Mouse (Mus musculus) gastrocnemius, adult 18-20 months (tissue): ENCODE results near the gene Zic1. TPM values are rescaled to one million over a fixed set of nuclear protein-coding genes. Genes with fewer than 3 reads are reported as not detected.

Source experiments
- DNase-seq: peaks from one replicate; pipeline ENCODE4 v3.0.0; 2021; ENCODE audit warnings: low spot score
- total RNA-seq, 2 experiments: library from RNA; stranded (reverse); gene quantifications; 2 replicates each; pipeline ENCODE4 v1.2.3; 2021

The Zic1 gene
- total RNA-seq, 2 experiments from 2014 or later: 1.8 to 3.3 TPM

DNA sequence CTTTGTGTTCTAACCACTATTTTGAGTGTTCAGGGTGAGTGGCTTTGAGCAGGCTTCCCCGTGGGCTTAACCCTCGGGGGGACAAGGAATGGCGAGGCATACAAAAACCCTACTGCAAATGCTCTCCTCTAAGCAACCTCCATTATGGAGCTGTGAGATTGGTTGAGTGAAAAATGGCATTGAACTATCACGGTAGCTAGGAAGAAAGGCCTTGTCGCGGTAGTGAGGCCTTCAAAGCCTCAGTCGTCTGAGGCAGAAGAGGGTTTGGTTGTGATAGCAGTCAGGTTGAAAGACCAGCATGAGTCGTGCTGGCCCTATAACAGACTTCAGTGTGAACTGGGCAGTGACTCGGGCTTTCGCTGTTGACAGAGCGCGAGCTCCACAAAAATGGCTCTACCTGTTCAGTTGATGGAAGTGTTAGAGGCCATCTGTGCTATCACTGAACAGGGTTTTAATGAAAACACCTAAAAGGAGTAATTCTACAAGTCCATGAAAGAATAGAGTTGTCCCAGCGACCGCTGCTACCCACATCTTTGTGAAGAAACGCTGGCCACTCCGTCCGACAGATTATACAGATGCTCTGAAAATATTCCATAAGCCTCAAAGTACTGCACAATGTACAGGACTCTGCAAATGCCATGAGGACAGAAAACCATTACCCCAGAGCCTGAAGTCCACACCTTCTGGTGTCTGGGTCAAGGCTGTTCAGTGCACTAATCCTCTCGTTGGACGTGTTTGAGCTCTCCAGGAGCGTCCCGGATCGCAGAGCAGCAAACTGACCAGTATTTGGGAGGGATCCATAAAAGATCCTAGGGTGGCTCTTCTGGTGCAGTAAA, 11.0 kb downstream of the Zic1 start:
- DNase-seq: no peak

DNA sequence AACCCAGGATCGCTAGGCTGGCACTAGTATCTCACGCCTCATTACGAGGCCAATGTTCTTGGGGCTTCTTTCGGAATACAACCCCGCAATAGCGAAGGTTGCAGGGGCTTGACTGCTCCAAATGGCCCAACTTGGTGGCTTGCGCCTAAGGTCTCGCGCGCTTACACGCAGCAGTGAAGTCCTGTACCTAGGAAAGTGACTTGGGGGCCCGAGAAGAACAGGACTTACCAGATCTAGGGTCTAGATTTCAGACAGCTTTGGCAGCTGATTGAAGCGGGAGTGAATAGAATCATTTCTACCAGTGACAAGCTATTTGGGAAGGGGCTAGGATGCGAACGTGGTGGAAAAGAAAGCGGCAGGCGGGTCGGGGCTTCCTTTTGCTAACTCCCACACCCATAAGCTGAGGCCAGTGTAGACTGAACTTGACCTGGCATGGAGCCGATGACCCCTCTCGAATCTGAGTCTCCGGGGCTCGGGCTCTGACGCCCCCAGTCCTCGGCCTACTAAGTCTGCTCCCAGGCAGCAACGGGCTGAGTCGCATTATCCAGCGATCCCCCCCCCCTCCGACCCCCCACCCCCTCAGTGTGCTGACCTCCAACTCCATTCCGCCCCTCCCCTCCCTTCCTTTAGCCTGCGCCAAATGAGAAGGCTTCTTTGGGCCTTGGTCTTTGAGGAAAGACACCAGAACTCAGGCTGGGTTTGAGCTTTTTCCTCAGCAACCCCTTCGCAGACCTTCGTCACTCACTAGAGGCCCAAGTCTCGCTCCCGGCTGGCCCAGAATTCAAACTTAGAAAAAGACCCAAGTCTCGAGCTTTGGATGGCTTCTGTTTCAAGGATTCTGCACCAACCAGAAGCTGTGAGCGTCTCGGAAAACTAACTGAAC, 11.8 kb downstream of the Zic1 start:
- no peak for DNase-seq

DNA sequence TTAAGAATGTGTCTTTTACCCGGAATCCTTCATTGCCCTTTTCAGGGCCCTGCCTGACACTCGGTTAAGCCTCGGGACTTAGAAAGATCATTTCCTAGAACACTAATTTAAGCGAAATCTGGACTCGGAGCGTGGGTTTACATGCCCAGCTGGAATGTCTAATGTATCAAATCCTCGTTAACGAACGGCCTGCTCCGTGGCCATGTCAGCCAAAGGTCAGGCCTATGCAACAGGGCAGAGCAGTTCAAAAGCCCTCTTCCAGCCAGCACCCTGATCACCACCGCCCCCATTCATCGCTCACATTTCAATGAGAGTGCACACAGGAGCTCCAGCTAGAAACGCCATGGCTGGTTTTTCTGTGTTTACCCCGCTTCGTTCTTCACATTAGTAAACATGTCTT, 12.8 kb downstream of the Zic1 start:
- no peak for DNase-seq

DNA sequence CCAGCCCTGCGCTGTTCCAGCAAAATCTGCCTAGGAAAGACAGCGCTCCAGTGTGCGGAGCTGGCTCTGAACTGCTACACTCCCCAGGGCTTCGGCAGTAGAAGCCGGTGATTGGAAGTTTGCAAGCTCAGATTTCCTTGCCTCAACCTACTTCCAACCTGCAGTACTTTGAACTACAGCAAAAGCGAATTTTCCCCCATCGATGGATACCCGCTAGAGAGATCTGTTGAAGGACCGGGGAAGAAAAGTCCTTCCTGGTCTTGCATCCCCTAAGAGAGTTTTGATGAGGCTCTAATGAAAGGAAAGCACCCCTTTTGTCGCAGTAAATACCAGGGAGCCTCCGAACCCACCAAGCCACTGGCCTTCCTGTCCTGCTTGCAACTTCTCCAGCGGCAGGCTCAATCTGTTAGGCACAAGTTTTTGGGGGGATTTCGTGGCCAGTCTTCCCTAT, 13.6 kb downstream of the Zic1 start:
- DNase-seq: no peak

DNA sequence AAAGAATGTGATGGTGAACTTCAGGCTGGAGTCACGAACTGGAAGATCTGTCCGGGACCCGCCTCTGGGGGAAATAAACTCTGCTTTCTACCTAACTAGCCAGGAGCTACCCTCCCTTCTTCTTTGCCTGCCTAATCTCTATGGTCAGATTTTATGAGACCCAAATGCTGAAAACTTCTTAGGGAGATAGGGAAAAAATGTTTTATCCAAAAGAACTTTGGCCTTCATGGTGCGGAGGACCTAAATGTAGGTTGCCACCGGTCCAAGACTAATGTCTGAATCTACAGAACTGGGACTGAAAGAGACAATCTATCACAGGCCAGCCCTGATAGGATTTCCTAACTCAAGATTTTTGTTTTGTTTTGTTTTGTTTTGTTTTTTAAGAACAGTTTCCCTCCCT, 14.2 kb downstream of the Zic1 start:
- no peak for DNase-seq

DNA sequence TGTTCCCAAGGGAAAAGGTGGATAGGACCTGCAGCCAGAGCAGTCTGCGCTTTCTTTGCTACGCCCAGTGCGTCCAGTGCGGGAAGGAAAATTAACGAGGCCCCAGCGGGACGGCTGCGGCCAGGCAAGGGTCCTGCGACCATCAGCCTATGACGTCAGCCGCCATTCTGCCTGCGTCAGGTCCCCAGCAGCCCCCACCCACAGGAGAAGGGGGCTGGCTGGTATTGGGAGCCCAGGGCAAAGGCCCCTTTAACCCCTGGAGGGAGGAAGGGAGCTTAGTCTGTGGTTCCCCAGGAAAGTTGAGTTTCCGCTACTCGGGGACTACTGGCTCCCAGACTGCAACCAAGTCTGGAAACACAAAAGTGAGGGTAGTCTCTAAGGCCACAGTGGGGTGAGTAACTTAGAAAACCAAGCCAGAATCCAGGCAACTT, 14.7 kb downstream of the Zic1 start:
- DNase-seq: no peak

DNA sequence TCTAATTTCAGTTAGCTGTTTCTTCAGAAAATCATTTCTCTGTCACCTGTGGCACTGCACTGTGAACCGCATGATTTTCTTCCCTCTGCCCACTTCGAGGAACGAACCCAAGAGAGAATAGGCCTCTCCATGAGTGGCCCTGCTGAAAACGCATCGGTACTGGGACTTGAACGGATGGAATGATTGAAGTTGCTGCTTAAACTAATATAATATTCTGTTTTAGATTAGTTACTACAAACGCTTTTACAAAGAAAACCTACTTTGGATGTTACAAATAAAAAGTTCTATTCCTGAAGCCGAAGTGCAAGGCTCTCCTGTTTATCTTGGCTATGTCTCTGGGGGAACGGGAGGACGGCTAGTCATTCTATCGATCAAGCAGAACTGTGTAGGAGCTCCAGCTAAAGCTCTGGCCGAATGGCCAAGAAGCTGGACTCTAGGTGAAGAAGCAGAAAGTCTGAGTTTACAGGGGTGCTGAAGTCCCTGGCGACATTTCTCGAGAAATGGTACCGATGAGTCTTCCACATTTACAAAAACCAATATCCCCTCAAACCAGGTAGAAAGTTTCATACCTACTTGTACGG, 15.3 kb downstream of the Zic1 start:
- DNase-seq: no peak

DNA sequence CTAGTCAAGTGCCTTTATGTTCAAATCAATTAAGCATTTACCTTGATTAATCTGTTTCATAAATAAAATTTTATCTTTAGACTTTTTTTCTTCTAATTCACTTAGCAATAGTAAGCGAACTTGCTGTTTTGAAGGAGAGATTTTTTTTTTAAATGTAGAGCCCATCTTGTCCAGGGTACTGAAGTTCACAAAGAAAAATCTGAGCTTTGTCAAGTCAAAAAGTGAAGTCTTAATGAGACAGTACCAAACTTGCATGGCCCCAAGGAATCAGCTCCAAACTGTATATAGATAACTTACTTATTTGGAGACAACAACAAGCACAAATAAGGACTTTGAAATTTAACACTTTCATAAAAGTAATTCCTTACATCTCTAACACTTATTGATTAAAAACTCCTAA, 16.9 kb downstream of the Zic1 start:
- DNase-seq: no peak

DNA sequence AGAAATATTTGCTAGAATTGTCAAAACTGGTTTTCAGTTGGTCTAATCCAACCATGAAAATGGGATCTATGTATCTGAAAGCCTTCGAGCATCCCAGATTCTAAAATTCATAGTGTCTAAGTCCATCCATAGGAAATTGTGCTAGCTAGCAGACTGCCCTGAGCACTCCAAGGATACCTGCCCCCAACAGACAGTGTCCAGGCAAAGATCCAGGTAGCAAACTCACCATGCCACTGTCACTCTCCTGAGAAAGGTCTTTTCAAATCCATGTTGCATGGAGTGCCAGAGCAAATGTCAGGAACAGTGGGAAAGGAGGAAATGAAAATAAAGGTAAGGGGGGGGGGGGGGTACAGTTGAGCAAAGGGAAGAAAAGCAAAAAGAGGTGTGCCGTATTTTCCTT, 18.0 kb downstream of the Zic1 start:
- no peak for DNase-seq

Other genes with a start within 250 kb of the Zic1 start
- under 1 TPM in 1 of 2 experiments, not detected in 1; 0.17 TPM for gene Zic4, start 3.4 kb downstream of the Zic1 start, total RNA-seq